Mouse (Mus musculus): ENCODE results near the gene Tyro3.

The Tyro3 gene

GRCm38 (mm10) chr2:119804275-119804628, 6.7 kb downstream of the Tyro3 start:
- DNase-seq (ENCODE audit: extremely low spot score), result no peak

DNA sequence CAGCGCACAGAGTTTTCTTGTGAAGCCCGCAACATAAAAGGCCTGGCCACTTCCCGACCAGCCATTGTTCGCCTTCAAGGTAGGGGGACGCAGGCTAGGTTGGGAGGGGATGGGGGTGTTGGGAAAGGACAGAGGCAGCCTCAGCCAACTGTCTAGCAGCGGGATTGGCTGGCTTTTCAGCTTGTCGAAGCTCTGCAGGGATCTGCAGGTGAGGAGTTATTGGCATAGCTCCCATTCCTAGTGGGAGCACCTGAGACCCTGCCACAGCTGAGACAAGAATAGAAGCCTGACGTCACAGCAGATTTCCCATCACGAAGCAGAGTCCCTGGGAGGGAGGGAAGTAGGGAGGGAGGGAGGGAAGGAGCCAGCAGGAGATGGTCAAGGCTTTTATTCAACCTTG, 7.2 kb downstream of the Tyro3 start:
- no peak for DNase-seq (ENCODE audit: extremely low spot score)

DNA sequence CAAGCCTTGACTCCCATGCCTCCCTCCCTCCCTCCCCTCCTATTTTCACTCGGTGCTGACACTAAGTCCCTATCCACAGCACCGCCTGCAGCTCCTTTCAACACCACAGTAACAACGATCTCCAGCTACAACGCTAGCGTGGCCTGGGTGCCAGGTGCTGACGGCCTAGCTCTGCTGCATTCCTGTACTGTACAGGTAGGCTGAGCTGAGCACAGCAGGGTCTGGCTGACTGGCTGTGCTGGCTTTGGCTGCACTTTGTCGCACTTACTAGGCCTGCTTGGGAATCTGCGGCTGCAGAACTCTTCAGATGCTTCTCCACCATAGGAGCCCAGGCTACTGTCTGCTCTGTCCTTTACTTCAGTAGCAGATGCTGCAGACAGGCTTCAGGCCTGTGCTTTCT, 8.0 kb downstream of the Tyro3 start:
- no peak for DNase-seq (ENCODE audit: extremely low spot score)

DNA sequence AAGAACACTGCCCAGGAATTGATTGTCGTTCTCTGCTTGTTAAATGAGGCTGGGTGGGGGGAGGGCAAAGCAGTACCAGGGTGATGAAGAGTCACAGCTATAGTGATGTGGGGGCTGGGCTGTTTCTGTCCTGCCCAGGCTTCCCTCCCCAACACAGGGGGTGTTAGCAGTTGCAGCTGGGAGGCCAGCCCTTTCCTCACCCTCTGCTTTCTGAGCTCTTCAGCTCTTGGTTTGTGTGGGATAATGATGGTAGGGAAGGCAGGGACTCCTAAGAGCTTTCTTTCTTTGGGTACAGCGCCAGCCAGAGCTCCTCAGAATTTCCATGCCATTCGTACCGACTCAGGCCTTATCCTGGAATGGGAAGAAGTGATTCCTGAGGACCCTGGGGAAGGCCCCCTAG, 10.9 kb downstream of the Tyro3 start:
- no peak for DNase-seq (ENCODE audit: extremely low spot score)

GRCm38 (mm10) chr2:119808881-119809280, 11.3 kb downstream of the Tyro3 start:
- no peak for DNase-seq (ENCODE audit: extremely low spot score)

- DNase-seq (ENCODE audit: extremely low spot score), result no peak
These were observed 13.4 kb downstream of the Tyro3 start for GRCm38 (mm10) chr2:119810890-119811289.

DNA sequence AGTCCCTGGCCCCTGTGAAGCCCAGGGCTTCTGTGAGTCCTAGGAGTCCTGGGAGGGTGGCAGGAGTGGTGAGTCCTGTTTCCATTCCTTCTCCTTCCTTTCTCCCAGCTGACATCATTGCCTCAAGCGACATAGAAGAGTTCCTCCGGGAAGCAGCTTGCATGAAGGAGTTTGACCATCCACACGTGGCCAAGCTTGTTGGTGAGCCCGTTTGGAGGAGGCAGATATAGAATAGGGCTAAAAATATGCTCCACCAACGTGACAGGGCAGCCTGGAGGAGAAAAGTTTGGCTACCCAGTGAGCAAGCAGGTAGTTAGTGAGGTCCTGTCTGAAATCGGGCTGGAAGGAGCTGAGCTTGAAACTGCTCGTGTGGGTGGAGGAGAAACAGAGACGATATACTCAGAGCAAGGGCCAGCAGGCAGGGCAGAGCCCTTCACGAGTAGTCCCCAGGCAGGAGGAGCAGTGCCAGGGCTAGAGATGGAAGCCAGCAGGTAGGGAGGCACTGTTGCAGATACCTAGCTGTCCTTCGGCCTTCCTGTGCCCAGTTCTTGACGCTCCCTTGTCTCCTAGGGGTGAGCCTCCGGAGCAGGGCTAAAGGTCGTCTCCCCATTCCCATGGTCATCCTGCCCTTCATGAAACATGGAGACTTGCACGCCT, 14.1 kb downstream of the Tyro3 start:
- DNase-seq (ENCODE audit: extremely low spot score), result no peak

DNA sequence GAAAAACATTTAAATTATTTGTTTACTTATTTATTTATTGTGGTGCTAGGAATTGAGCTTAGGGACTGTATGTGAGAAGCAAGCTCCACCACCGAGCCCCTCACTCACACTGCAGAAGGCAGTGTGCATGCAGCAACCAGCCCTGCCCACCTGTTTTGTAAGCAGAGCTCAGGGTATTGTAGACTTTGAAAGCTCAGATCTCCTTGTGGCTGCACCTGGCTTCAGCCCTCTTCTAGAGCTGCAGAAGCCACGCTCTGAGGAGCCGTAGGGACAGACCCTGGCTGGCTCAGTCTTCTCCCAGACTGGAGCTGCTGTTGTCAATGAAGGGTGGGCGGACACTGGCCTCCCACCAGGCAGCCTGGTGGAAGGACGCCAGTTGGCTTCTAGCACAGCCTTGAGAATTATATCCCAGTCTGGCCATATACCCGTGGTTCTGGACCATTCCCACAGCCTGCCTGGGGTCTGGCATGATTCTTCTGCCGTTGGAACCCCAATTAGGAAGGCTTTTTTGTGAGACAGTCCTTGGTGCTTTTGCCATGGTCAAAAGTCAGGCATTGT, 16.9 kb downstream of the Tyro3 start:
- DNase-seq (ENCODE audit: extremely low spot score), result no peak

- DNase-seq (ENCODE audit: extremely low spot score), result no peak
These were observed 19.1 kb downstream of the Tyro3 start for GRCm38 (mm10) chr2:119816611-119817010.

GRCm38 (mm10) chr2:119817047-119817446, 19.5 kb downstream of the Tyro3 start:
- DNase-seq (ENCODE audit: extremely low spot score), result no peak

GRCm38 (mm10) chr2:119818668-119819272, 21.2 kb downstream of the Tyro3 start:
- DNase-seq (ENCODE audit: extremely low spot score), result no peak

DNA sequence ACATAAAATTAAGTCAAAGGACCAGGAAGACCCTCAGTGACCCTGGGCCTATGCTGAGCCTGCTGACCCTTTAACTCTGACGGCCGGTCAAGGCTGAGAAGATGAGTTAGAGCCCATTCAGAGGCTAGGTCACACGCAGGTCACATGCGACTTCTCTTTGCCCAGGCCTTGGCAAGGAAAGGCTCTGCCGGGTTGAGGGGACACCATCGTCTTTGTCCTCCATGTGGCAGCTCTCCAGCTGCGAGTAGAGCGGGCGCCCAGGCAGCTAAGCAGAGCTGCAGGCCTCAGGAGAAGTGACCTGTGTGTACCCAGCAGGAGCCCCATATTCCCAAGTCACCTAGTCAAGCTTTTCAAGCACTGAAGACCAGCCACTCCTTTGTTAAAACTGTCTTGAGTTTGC, 23.6 kb downstream of the Tyro3 start:
- no peak for DNase-seq (ENCODE audit: extremely low spot score)

DNA sequence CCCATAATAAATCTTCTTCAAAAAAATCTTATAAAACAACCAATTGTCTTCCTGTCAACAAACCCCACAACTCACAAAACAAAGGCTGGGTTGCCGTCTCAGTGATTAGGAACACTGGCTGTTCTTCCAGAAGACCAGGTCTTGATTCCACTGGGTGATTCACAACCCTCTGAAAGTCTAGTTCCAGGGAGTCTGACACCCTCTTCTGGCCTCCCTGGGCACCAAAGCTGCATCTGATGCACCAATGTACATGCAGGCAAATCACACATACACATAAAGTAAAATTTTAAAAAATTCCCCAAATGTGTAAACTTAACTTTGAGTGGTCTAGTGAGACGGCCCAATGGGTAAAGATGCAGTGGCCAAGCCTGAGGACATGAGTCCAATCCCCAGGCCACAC, 33.0 kb downstream of the Tyro3 start:
- DNase-seq (ENCODE audit: extremely low spot score), result no peak

GRCm38 (mm10) chr2:119834231-119834630, 36.7 kb downstream of the Tyro3 start:
- DNase-seq (ENCODE audit: extremely low spot score), result no peak

DNA sequence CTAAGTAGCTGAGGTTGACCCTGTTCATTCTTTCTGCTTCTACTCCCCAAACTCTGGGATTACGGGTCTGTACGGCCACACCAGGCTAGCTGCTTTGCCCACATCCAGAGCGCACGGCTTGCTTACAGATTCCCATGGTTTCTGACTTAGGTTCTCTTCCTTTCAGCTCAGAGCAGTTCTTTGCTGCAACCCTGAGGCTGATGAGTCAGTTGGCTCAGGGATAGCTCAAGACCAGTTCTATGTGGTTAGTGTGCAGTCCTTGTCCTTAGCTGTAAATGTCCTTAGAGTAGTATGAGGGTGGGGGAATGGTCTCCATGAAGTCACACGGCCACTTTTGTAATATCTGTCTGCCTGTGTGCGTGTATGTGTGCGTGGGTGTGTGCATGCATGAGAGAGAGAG, 40.1 kb downstream of the Tyro3 start:
- no peak for DNase-seq (ENCODE audit: extremely low spot score)

- no peak for DNase-seq (ENCODE audit: extremely low spot score)
These were observed 41.0 kb downstream of the Tyro3 start for GRCm38 (mm10) chr2:119838363-119839156.

DNA sequence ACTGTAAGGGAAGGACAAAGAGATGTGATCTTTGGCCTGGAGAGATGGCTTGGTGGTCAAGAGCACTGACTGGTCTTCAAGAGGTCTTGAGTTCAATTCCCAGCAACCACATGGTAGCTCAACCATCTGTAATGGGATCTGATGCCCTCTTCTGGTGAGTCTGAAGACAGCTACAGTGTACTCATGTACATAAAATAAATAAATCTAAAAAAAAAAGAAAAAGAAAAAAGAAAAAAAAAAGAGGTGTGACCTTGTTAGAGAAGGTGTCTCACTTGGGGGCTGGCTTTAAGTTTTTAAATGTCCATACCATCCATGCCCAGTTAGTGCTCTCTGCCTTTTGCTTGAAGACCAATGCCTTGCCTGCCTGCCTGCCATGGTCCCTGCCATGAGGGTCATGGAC, 42.5 kb downstream of the Tyro3 start:
- DNase-seq (ENCODE audit: extremely low spot score), result no peak

DNA sequence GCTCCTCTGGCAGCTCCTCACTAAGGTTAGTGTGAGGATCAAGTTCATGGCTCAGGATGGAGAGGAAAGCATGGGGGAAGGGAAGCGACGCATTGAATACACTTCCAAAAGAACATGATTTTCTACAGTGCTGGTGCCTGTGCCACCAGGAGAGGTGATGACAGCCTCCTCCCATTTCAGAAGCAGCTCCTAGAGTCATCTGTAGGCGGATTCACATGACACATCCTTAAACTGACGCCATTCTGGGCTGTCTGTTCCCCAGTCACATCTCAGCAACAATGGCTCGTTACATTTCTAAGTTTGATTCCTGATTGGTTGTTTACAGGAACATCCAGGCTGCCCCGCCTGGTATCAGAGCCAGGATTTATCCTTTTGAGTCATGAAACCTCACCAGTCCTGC, 44.5 kb downstream of the Tyro3 start:
- no peak for DNase-seq (ENCODE audit: extremely low spot score)

GRCm38 (mm10) chr2:119843526-119843925, 46.0 kb downstream of the Tyro3 start:
- no peak for DNase-seq (ENCODE audit: extremely low spot score)

- DNase-seq (ENCODE audit: extremely low spot score), result no peak
These were observed 48.5 kb downstream of the Tyro3 start for GRCm38 (mm10) chr2:119845882-119846546.

DNA sequence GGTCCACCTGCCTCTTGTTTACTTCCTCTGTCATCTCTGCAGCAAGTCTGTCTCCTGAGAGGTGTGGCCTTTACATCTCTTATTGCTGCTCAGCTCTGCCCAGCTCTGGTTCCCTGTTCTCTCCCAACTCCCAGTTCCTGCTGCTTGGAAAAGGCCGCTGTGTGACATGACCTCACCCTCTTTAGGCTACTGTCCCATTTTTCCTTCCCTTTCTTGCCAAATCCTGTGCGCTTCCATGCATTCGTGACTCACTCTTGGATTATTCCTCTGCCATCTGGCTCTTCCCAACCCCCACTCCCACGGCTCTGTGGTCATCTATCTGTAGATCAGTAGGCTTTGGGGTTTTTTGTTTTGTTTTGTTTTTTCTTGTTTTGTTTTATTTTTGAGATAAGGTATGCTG, 49.4 kb downstream of the Tyro3 start:
- DNase-seq (ENCODE audit: extremely low spot score), result no peak

DNA sequence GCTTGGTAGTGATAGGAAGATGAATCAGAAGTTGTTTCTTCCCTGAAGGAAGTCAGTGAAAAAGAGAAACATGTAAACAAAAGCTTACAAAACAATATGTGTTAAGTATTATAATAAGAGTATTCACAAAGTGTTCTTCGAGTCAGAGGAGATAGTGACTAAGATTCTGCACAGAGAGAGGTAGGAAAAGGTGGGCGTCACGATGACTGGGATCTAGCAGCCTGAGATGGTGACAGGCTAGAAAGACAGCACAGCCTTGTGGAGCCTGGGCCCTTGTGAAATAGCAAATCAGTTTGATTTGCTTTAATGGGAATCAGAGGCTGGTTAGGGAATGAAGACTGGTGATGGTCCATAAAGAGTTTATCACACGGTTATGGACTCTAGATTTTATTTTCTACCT, 56.3 kb downstream of the Tyro3 start:
- DNase-seq (ENCODE audit: extremely low spot score), result no peak

All from embryo, embryonic 9.5 days (tissue).